Mouse (Mus musculus) hindbrain, embryonic 16.5 days (tissue): ENCODE results near the gene Pds5a. TPM values are rescaled to one million over a fixed set of nuclear protein-coding genes. Genes with fewer than 3 reads are reported as not detected.

Source experiments
- ATAC-seq: fragments of 200-750 bp; cut with Nextera tagmentation; 2 replicates; pipeline ENCODE4 v1.8.0; 2017; ENCODE audit warnings: moderate TSS enrichment, moderate library complexity
- H3K27ac ChIP-seq: fragments of 300-500 bp; sonication (generic); 2 replicates; pipeline ENCODE4 v1.5.1; 2014; ENCODE audit warnings: low read depth, mild to moderate bottlenecking, control low read depth, low read length, moderate library complexity
- H3K27me3 ChIP-seq: fragments of 300-500 bp; sonication (generic); replicated peaks from 2 replicates; pipeline ENCODE4 v1.6.1; 2014; ENCODE audit warnings: low read length; ENCODE audit not compliant: control insufficient read depth, insufficient read depth
- H3K36me3 ChIP-seq: fragments of 300-500 bp; sonication (generic); 2 replicates; pipeline ENCODE4 v1.6.1; 2014; ENCODE audit warnings: mild to moderate bottlenecking, low read length, moderate library complexity, mixed read lengths; ENCODE audit not compliant: control insufficient read depth, insufficient read depth
- H3K4me1 ChIP-seq: fragments of 300-500 bp; sonication (generic); 2 replicates; pipeline ENCODE4 v1.6.1; 2014; ENCODE audit warnings: low read depth, low read length; ENCODE audit not compliant: control insufficient read depth, insufficient read depth
- H3K4me2 ChIP-seq: fragments of 300-500 bp; sonication (generic); 2 replicates; pipeline ENCODE4 v1.6.1; 2014; ENCODE audit warnings: mild to moderate bottlenecking, low read length, control low read depth, moderate library complexity
- H3K4me3 ChIP-seq: fragments of 300-500 bp; sonication (generic); 2 replicates; pipeline ENCODE4 v1.5.1; 2014; ENCODE audit warnings: mild to moderate bottlenecking, low read length, control low read depth, moderate library complexity
- H3K9ac ChIP-seq: fragments of 300-500 bp; sonication (generic); 2 replicates; pipeline ENCODE4 v1.6.1; 2014; ENCODE audit warnings: low read depth, mild to moderate bottlenecking, control low read depth, low read length, moderate library complexity
- H3K9me3 ChIP-seq: fragments of 300-500 bp; sonication (generic); 2 replicates; pipeline ENCODE4 v1.6.1; 2014; ENCODE audit warnings: mild to moderate bottlenecking, low read length, moderate library complexity; ENCODE audit not compliant: control insufficient read depth
- WGBS: fragments of 180-500 bp; shearing (Covaris S2); extraction: QIAGEN DNeasy Blood & Tissue Kit; methylation state at CpG from one replicate; pipeline ENCODE4 v1.1.7; 2014; 5-methylcytosine and 5-hydroxymethylcytosine counted together
- polyA plus RNA-seq: library from polyadenylated mRNA; unstranded; fragments of >200 nt; fragmentation: Nextera tagmentation; extraction: Ambion mirVana; gene quantifications from 2 replicates; pipeline ENCODE4 v1.2.1, GENCODE M21; 2015

The Pds5a gene
- polyA plus RNA-seq, 1 experiment from 2014 or later, result 27.7 TPM

- Histone ChIP-seq H3K9me3 (no peaks in the 10 kb centered on the region), H3K9ac (no peak overlapping the region), H3K27ac (no peak overlapping the region), H3K36me3 (no peaks in the 10 kb centered on the region), H3K27me3 (no peaks in the 10 kb centered on the region), H3K4me2 (no peak overlapping the region), H3K4me1 (no peaks in the 10 kb centered on the region), H3K4me3 (no peak overlapping the region)
- WGBS, result 100% methylated on average over 1 of the region's 1 CpGs
- peak; percentile 19; the same call in 1 of the 2 replicates for ATAC-seq
Observed at GRCm38 (mm10) chr5:65606820-65607219, 91.3 kb downstream of the Pds5a start.

GRCm38 (mm10) chr5:65599681-65600080 is 98.4 kb downstream of the Pds5a start:
- H3K4me3 ChIP-seq, result no peak overlapping the region
- no peak overlapping the region for H3K9ac ChIP-seq
- no peaks in the 10 kb centered on the region for H3K4me1 ChIP-seq
- H3K36me3 ChIP-seq, result peaks cover 2% of the 10 kb centered on the region; the same call in 1 of the 2 replicates
- H3K4me2 ChIP-seq, result no peak overlapping the region
- WGBS, result 95% methylated on average over 7 of the region's 7 CpGs
- no peak overlapping the region for H3K27ac ChIP-seq
- ATAC-seq, result no peak
- no peaks in the 10 kb centered on the region for H3K27me3 ChIP-seq
- H3K9me3 ChIP-seq, result no peaks in the 10 kb centered on the region

GRCm38 (mm10) chr5:65592421-65592820 is 105.7 kb downstream of the Pds5a start:
- H3K4me1 ChIP-seq, result no peaks in the 10 kb centered on the region
- H3K27ac ChIP-seq, result no peak overlapping the region
- WGBS, result 91% methylated on average over 2 of the region's 2 CpGs
- peaks cover 8% of the 10 kb centered on the region for H3K36me3 ChIP-seq
- no peak overlapping the region for H3K4me2 ChIP-seq
- H3K9me3 ChIP-seq, result no peaks in the 10 kb centered on the region
- no peak for ATAC-seq
- no peak overlapping the region for H3K9ac ChIP-seq
- no peak overlapping the region for H3K4me3 ChIP-seq
- no peaks in the 10 kb centered on the region for H3K27me3 ChIP-seq

- H3K9ac ChIP-seq, result no peak overlapping the region
- H3K4me1 ChIP-seq, result no peaks in the 10 kb centered on the region
- H3K4me2 ChIP-seq, result no peak overlapping the region
- 91% methylated on average over 1 of the region's 1 CpGs for WGBS
- H3K27ac ChIP-seq, result no peak overlapping the region
- no peak overlapping the region for H3K4me3 ChIP-seq
- no peaks in the 10 kb centered on the region for H3K27me3 ChIP-seq
- peaks cover 10% of the 10 kb centered on the region for H3K36me3 ChIP-seq
- H3K9me3 ChIP-seq, result no peaks in the 10 kb centered on the region
- ATAC-seq, result no peak
Observed at GRCm38 (mm10) chr5:65590199-65590598, 107.9 kb downstream of the Pds5a start.

- H3K4me2 ChIP-seq, result no peak overlapping the region
- no peaks in the 10 kb centered on the region for H3K9me3 ChIP-seq
- peaks cover 6% of the 10 kb centered on the region; the same call in 1 of the 2 replicates for H3K36me3 ChIP-seq
- ATAC-seq, result no peak
- no peak overlapping the region for H3K27ac ChIP-seq
- no peaks in the 10 kb centered on the region for H3K27me3 ChIP-seq
- WGBS, result 90% methylated on average over 5 of the region's 5 CpGs
- no peak overlapping the region for H3K4me3 ChIP-seq
- H3K4me1 ChIP-seq, result no peaks in the 10 kb centered on the region
- H3K9ac ChIP-seq, result no peak overlapping the region
Observed at GRCm38 (mm10) chr5:65586291-65586690, 111.8 kb downstream of the Pds5a start.

- Histone ChIP-seq H3K4me3 (no peak overlapping the region), H3K4me1 (no peaks in the 10 kb centered on the region), H3K36me3 (no peaks in the 10 kb centered on the region), H3K9me3 (no peaks in the 10 kb centered on the region), H3K27ac (no peak overlapping the region), H3K27me3 (no peaks in the 10 kb centered on the region), H3K4me2 (no peak overlapping the region), H3K9ac (no peak overlapping the region)
- 84% methylated on average over 3 of the region's 3 CpGs for WGBS
- no peak for ATAC-seq
Observed at GRCm38 (mm10) chr5:65578545-65578944, 119.5 kb downstream of the Pds5a start.

- Histone ChIP-seq H3K27ac (no peak overlapping the region), H3K36me3 (no peaks in the 10 kb centered on the region), H3K4me2 (no peak overlapping the region), H3K27me3 (no peaks in the 10 kb centered on the region), H3K4me3 (no peak overlapping the region), H3K4me1 (no peaks in the 10 kb centered on the region), H3K9ac (no peak overlapping the region), H3K9me3 (no peaks in the 10 kb centered on the region)
- WGBS, result 84% methylated on average over 2 of the region's 2 CpGs
- ATAC-seq, result no peak
Observed at GRCm38 (mm10) chr5:65575896-65576295, 122.2 kb downstream of the Pds5a start.

- Histone ChIP-seq H3K27me3 (no peaks in the 10 kb centered on the region), H3K4me3 (no peak overlapping the region), H3K9me3 (no peaks in the 10 kb centered on the region), H3K36me3 (no peaks in the 10 kb centered on the region), H3K4me2 (no peak overlapping the region), H3K4me1 (no peaks in the 10 kb centered on the region), H3K9ac (no peak overlapping the region), H3K27ac (no peak overlapping the region)
- no peak for ATAC-seq
- 86% methylated on average over 2 of the region's 2 CpGs for WGBS
Observed at GRCm38 (mm10) chr5:65574876-65575275, 123.2 kb downstream of the Pds5a start.

GRCm38 (mm10) chr5:65565486-65565885 is 132.6 kb downstream of the Pds5a start:
- Histone ChIP-seq H3K27me3 (no peaks in the 10 kb centered on the region), H3K36me3 (peaks cover 3% of the 10 kb centered on the region), H3K27ac (no peak overlapping the region), H3K4me1 (peaks cover 8% of the 10 kb centered on the region), H3K9ac (no peak overlapping the region), H3K4me3 (no peak overlapping the region), H3K4me2 (no peak overlapping the region), H3K9me3 (no peaks in the 10 kb centered on the region)
- WGBS, result 87% methylated on average over 2 of the region's 2 CpGs
- ATAC-seq, result no peak
